Mouse (Mus musculus) megakaryocyte-erythroid progenitor cell, adult 5-6 weeks (primary cell): ENCODE measurements around the gene Vmn2r18. TPM values are rescaled to one million over a fixed set of nuclear protein-coding genes. Genes with fewer than 3 reads are reported as not detected.

ENCODE experiments used
- ATAC-seq: replicated peaks from 2 replicates; pipeline ENCODE4 v1.8.0; 2016; ENCODE audit warnings: mild to moderate bottlenecking, inconsistent platforms; ENCODE audit not compliant: severe bottlenecking, poor library complexity, low FRiP score, low TSS enrichment
- total RNA-seq, 2 experiments: library from RNA; stranded (forward) in 1 of 2; stranded (reverse) in 1 of 2; fragments of 200-1000, 215-1000 nt in 1 of 2; fragments of >200 nt in 1 of 2; fragmentation: Nextera tagmentation in 1 of 2; gene quantifications; 2 replicates each; pipeline ENCODE4 v1.2.3; 2014 to 2017

Gene Vmn2r18
- total RNA-seq (2014; fragmentation: Nextera tagmentation) (not detected in 2 replicates), total RNA-seq (2017) (not detected in 2 replicates)

GRCm38 (mm10) chr5:151605921-151606320 lies at the start of gene Vmn2r18:
Gene Vmn2r18 (minus strand): TSS chr5:151606021.
- no peak for ATAC-seq

- ATAC-seq = no peak
These were observed 45.6 kb upstream of the Vmn2r18 start for GRCm38 (mm10) chr5:151651411-151651784.

- ATAC-seq = peak; percentile 99
These were observed 45.0 kb upstream of the Vmn2r18 start, which contains the start of gene Rfc3 for GRCm38 (mm10) chr5:151650700-151651410. Gene Rfc3 (minus strand): TSS chr5:151651242.

GRCm38 (mm10) chr5:151644845-151645244 lies 39.0 kb upstream of the Vmn2r18 start:
- ATAC-seq = peak; percentile 79

- no peak for ATAC-seq
These were observed 37.0 kb upstream of the Vmn2r18 start for GRCm38 (mm10) chr5:151642867-151643266.

- ATAC-seq = no peak
These were observed 36.3 kb upstream of the Vmn2r18 start for GRCm38 (mm10) chr5:151642102-151642501.

GRCm38 (mm10) chr5:151601696-151602095 lies 4.1 kb downstream of the Vmn2r18 start:
- ATAC-seq = no peak

Other genes starting within 250 kb of the Vmn2r18 start
- gene Gm42906, start 177.9 kb downstream of the Vmn2r18 start, total RNA-seq (2014; fragmentation: Nextera tagmentation) = not detected in 2 replicates
- gene Gm42906, start 177.9 kb downstream of the Vmn2r18 start, total RNA-seq (2017) = not detected in 2 replicates
- 93.8 and 99.5 TPM in 2 replicates for gene Rfc3, start 45.2 kb upstream of the Vmn2r18 start, total RNA-seq (2014; fragmentation: Nextera tagmentation)
- gene Rfc3, start 45.2 kb upstream of the Vmn2r18 start, total RNA-seq (2017) = 54.0 and 56.5 TPM in 2 replicates